Mouse (Mus musculus): Measurements from ENCODE around the gene Deup1. TPM values are rescaled to one million over a fixed set of nuclear protein-coding genes. Genes with fewer than 3 reads are reported as not detected.

Deup1 gene
- total RNA-seq (2023): not detected

DNA sequence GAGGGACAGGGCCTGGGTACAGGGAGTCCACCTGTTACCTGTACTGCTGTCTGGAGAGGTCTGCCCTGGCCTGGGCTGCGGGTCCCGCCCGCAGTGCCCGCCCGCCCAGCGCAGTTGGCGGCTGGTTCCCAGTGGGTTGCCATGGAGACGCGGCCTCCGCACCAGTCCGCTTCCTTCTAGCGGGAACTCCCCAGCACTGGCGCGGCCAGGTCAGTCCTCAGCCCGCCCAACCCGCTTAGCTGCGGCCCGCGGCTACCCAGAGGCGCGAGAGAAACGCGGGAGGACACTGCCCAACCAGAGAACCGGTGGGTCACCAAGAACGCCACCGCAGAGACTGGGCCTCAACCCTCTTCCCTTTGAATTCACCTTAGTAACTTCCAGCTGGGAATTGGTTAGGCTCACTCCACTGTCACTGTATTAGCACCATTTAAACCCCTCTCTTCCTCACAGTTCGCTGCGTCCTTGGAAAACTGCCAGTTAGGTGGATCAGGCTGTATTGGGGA, at the start of gene Deup1:
TSS of gene Deup1 (minus strand) at position 149 of the 503 bp plus-strand sequence.

Other genes with a start within 250 kb of the Deup1 start
- 10 to 100 TPM; 10.8 to 12.4 TPM for gene Smco4, start 134.5 kb downstream of the Deup1 start, total RNA-seq (2023)
- gene Slc36a4, start 81.8 kb upstream of the Deup1 start, total RNA-seq (2023): 10 to 100 TPM in 1 of 2 experiments, 1 to 10 TPM in 1; 9.5 to 10.4 TPM
- gene Mtnr1b, start 246.6 kb upstream of the Deup1 start, total RNA-seq (2023): not detected

Data from B cell, adult 67 days (primary cell).